Mouse (Mus musculus) heart, postnatal 0 days (tissue): Measurements from ENCODE around the gene Lsp1.

Experiments used
- CTCF ChIP-seq: IDR thresholded peaks from 2 replicates; pipeline ENCODE4 v1.5.1; 2016; ENCODE audit warnings: antibody characterized with exemption, control low read depth, low read depth
- EP300 ChIP-seq: IDR thresholded peaks from 2 replicates; pipeline ENCODE4 v1.6.1; 2016; ENCODE audit warnings: antibody characterized with exemption, low read depth

DNA sequence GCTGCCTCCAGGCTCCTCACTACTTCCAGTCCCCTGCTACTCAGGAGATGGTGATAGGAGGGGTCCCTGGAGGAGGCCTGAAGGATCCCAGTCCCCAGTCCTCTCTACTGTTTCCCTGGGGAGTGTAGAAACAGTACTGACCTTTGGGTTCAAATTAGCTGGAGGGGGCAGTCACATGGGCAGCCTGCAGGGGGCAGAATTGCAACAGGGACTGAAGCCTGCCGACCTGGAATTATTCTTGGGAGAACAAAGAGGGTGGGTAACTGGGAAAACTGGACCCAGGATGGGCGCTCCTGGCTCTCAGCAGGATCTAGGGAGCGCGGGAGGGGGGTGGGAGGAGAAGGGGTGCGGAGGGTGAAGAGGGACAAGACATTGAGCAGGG is 20.6 kb downstream of the Lsp1 start:
- TF ChIP-seq CTCF, result peak; percentile 73
- TF ChIP-seq EP300, result no peak
